Mouse (Mus musculus): Measurements from ENCODE around the gene Galnt10. TPM values are rescaled to one million over a fixed set of nuclear protein-coding genes. Genes with fewer than 3 reads are reported as not detected.
A peak's percentile ranks its signal among the peaks of the same experiment; 100 is the strongest.

The Galnt10 gene
- total RNA-seq, 2 experiments from 2014 or later = 4.0 to 4.2 TPM

- no peak for DNase-seq (ENCODE audit: low spot score)
Measured at GRCm38 (mm10) chr11:57635148-57635547, 10.1 kb upstream of the Galnt10 start.

- DNase-seq (ENCODE audit: low spot score) = no peak
Measured at GRCm38 (mm10) chr11:57643691-57644090, 1.6 kb upstream of the Galnt10 start.

- peak; percentile 47 for DNase-seq (ENCODE audit: low spot score)
Measured at GRCm38 (mm10) chr11:57644245-57645017, 811 bp upstream of the Galnt10 start.

- DNase-seq (ENCODE audit: low spot score) = no peak
Measured at GRCm38 (mm10) chr11:57645847-57646246, 605 bp downstream of the Galnt10 start.

GRCm38 (mm10) chr11:57646416-57646815 lies 1.2 kb downstream of the Galnt10 start:
- DNase-seq (ENCODE audit: low spot score) = no peak

GRCm38 (mm10) chr11:57646940-57647339 lies 1.7 kb downstream of the Galnt10 start:
- no peak for DNase-seq (ENCODE audit: low spot score)

GRCm38 (mm10) chr11:57647446-57647845 lies 2.2 kb downstream of the Galnt10 start:
- DNase-seq (ENCODE audit: low spot score) = no peak

- DNase-seq (ENCODE audit: low spot score) = no peak
Measured at GRCm38 (mm10) chr11:57648196-57648800, 3.1 kb downstream of the Galnt10 start.

GRCm38 (mm10) chr11:57649269-57649668 lies 4.0 kb downstream of the Galnt10 start:
- DNase-seq (ENCODE audit: low spot score) = no peak

- no peak for DNase-seq (ENCODE audit: low spot score)
Measured at GRCm38 (mm10) chr11:57649671-57650070, 4.4 kb downstream of the Galnt10 start.

- no peak for DNase-seq (ENCODE audit: low spot score)
Measured at GRCm38 (mm10) chr11:57650867-57651266, 5.6 kb downstream of the Galnt10 start.

- no peak for DNase-seq (ENCODE audit: low spot score)
Measured at GRCm38 (mm10) chr11:57651281-57651810, 6.1 kb downstream of the Galnt10 start.

- DNase-seq (ENCODE audit: low spot score) = no peak
Measured at GRCm38 (mm10) chr11:57652206-57652922, 7.1 kb downstream of the Galnt10 start.

GRCm38 (mm10) chr11:57652923-57653660 lies 7.8 kb downstream of the Galnt10 start:
- no peak for DNase-seq (ENCODE audit: low spot score)

GRCm38 (mm10) chr11:57653796-57654195 lies 8.6 kb downstream of the Galnt10 start:
- no peak for DNase-seq (ENCODE audit: low spot score)

GRCm38 (mm10) chr11:57654386-57654785 lies 9.1 kb downstream of the Galnt10 start:
- DNase-seq (ENCODE audit: low spot score) = no peak

- DNase-seq (ENCODE audit: low spot score) = no peak
Measured at GRCm38 (mm10) chr11:57654977-57655397, 9.7 kb downstream of the Galnt10 start.

- no peak for DNase-seq (ENCODE audit: low spot score)
Measured at GRCm38 (mm10) chr11:57655669-57656325, 10.6 kb downstream of the Galnt10 start.

- DNase-seq (ENCODE audit: low spot score) = no peak
Measured at GRCm38 (mm10) chr11:57656602-57657275, 11.5 kb downstream of the Galnt10 start.

GRCm38 (mm10) chr11:57657370-57658072 lies 12.3 kb downstream of the Galnt10 start:
- DNase-seq (ENCODE audit: low spot score) = no peak

Measured in gastrocnemius, adult 18-20 months (tissue).